Mouse (Mus musculus) midbrain, embryonic 10.5 days (tissue): ENCODE results near the gene Bco2. TPM values are rescaled to one million over a fixed set of nuclear protein-coding genes. Genes with fewer than 3 reads are reported as not detected.

ENCODE experiments used
- DNase-seq: peaks from one replicate; pipeline ENCODE4 v3.0.0-alpha.2; 2017; ENCODE audit warnings: low spot score
- H3K27ac ChIP-seq: fragments of 300-500 bp; sonication (generic); replicated peaks from 2 replicates; pipeline ENCODE4 v1.5.1; 2016; ENCODE audit warnings: mild to moderate bottlenecking
- H3K27me3 ChIP-seq: fragments of 300-500 bp; sonication (generic); 2 replicates; pipeline ENCODE4 v1.6.1; 2016; ENCODE audit warnings: low read depth, mild to moderate bottlenecking; ENCODE audit not compliant: poor library complexity, severe bottlenecking
- H3K36me3 ChIP-seq: fragments of 300-500 bp; sonication (generic); 2 replicates; pipeline ENCODE4 v1.6.1; 2016; ENCODE audit warnings: mild to moderate bottlenecking, moderate library complexity
- H3K4me1 ChIP-seq: fragments of 300-500 bp; sonication (generic); 2 replicates; pipeline ENCODE4 v1.6.1; 2016
- H3K4me3 ChIP-seq: fragments of 300-500 bp; sonication (generic); 2 replicates; pipeline ENCODE4 v1.5.1; 2016; ENCODE audit warnings: mild to moderate bottlenecking, moderate library complexity
- H3K9me3 ChIP-seq: fragments of 300-500 bp; sonication (generic); replicated peaks from 2 replicates; pipeline ENCODE4 v1.6.1; 2016; ENCODE audit warnings: mild to moderate bottlenecking
- WGBS: fragments of 180-500 bp; shearing (Covaris S2); methylation state at CpG from one replicate; pipeline ENCODE4 v1.1.7; 2016; 5-methylcytosine and 5-hydroxymethylcytosine counted together
- polyA plus RNA-seq: library from polyadenylated mRNA; unstranded; fragments of >200 nt; fragmentation: Nextera tagmentation; extraction: Ambion mirVana; gene quantifications from 2 replicates; pipeline ENCODE4 v1.2.1, GENCODE M21; 2016

The Bco2 gene
- polyA plus RNA-seq, 1 experiment from 2014 or later: 0.19 TPM

DNA sequence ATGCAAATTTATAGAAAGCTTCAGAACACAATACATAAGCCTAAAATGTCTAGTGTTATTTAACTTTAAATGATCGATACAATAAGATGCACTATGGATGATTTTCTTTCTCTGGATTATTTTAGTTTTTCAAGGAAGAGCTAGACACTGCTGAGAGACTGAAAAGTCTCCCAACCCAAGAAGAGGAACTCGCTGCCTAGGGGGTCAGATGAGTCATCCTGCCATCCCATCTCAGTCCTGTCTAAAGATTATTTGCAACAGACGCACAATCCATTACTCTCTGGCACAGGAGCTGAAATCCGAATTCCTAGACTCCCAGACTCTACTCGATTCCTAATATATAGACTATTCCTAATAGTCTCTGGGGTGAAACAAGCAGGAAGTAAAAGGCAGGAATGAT is 2.8 kb downstream of the Bco2 start:
- H3K4me3 ChIP-seq: no peak overlapping the region
- H3K27me3 ChIP-seq: no peaks in the 10 kb centered on the region
- H3K9me3 ChIP-seq: no peaks in the 10 kb centered on the region
- H3K36me3 ChIP-seq: no peaks in the 10 kb centered on the region
- H3K27ac ChIP-seq: no peak overlapping the region
- WGBS: 88% methylated on average over 5 of the region's 5 CpGs
- H3K4me1 ChIP-seq: peaks cover 22% of the 10 kb centered on the region
- DNase-seq: no peak

DNA sequence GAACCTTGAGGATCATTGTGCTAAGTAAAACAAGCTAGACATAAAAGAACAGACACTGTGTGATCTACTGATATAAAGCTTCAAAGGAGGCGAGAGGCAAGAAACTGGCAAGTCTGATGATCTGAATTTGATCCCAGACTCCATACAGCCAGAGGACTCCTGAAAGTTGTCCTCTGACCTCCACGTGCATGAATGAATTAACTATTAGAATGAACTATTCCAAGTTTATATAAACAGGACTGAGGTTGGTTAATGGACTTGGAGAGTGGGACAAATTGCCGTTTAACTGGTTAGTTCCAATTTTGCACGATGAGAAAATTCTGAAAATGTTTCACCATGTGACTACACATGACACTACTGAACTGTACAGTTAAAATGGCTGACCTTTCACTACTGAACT is 6.0 kb downstream of the Bco2 start:
- no peaks in the 10 kb centered on the region for H3K9me3 ChIP-seq
- H3K27me3 ChIP-seq: no peaks in the 10 kb centered on the region
- 84% methylated on average over 4 of the region's 4 CpGs for WGBS
- no peaks in the 10 kb centered on the region for H3K36me3 ChIP-seq
- no peak for DNase-seq
- peaks cover 5% of the 10 kb centered on the region for H3K4me1 ChIP-seq
- no peak overlapping the region for H3K4me3 ChIP-seq
- no peak overlapping the region for H3K27ac ChIP-seq

DNA sequence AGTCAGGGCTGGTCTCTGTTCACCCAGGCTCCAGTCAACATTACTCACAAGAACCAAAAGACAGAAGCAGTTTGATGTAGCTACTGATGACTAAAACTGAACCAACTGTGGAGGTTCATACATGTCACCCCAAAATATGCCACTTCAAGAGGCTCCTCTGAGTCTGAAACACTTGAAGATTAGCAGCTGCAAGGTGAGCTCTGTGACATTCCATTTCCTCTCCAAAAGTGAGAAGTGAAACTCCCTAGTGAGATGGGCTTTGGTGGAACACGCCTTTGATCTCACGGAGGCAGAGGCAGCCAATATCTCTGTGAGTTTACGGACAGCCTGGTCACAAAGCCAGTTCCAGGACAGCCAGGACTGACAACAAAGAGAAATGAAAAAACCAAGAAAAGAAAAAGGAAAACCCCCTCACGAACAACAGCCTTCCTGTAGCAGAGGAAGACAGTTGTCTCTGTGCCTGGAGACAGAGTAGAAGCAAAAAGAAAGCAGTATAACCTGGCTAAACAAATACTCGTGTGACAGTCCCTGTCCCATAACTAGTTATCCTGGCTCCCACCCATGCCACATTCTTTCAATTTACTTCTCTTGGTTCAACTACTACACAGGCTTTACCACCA is 7.0 kb downstream of the Bco2 start:
- Histone ChIP-seq H3K36me3 (no peaks in the 10 kb centered on the region), H3K27ac (no peak overlapping the region), H3K9me3 (no peaks in the 10 kb centered on the region), H3K4me3 (no peak overlapping the region), H3K4me1 (no peaks in the 10 kb centered on the region), H3K27me3 (no peaks in the 10 kb centered on the region)
- WGBS: 59% methylated on average over 5 of the region's 5 CpGs
- DNase-seq: no peak

DNA sequence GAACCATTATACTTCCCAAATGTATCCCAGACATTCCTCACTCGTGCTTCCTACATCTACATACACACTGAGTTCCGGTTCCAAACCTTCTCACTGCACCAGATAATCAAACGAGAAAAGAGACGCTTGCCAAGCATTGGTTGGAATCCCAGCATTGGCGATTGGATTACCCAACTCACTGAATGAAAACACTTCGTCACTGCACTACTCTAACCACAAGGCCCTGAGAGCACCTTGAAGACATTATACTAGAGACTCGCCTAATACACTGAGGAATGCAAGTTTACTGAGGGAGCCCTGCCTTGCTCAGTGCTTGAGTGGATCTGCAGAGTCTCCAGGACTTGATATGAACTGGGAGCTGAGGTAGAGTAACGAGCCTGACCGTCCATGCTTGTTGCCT is 12.6 kb downstream of the Bco2 start:
- H3K4me1 ChIP-seq: no peaks in the 10 kb centered on the region
- no peaks in the 10 kb centered on the region for H3K36me3 ChIP-seq
- no peak overlapping the region for H3K4me3 ChIP-seq
- H3K27me3 ChIP-seq: no peaks in the 10 kb centered on the region
- 78% methylated on average over 9 of the region's 9 CpGs for WGBS
- no peak overlapping the region for H3K27ac ChIP-seq
- no peak for DNase-seq
- no peaks in the 10 kb centered on the region for H3K9me3 ChIP-seq

- WGBS: 80% methylated on average over 7 of the region's 7 CpGs
- Histone ChIP-seq H3K27ac (no peak overlapping the region), H3K36me3 (no peaks in the 10 kb centered on the region), H3K27me3 (no peaks in the 10 kb centered on the region), H3K4me1 (no peaks in the 10 kb centered on the region), H3K4me3 (no peak overlapping the region), H3K9me3 (no peaks in the 10 kb centered on the region)
- DNase-seq: no peak
Observed at GRCm38 (mm10) chr9:50540170-50540569, 14.8 kb downstream of the Bco2 start.

GRCm38 (mm10) chr9:50537295-50537694 is 17.7 kb downstream of the Bco2 start:
- no peak overlapping the region for H3K4me3 ChIP-seq
- no peaks in the 10 kb centered on the region for H3K36me3 ChIP-seq
- H3K27me3 ChIP-seq: no peaks in the 10 kb centered on the region
- no peak for DNase-seq
- no peaks in the 10 kb centered on the region for H3K4me1 ChIP-seq
- H3K27ac ChIP-seq: no peak overlapping the region
- WGBS: 81% methylated on average over 4 of the region's 4 CpGs
- no peaks in the 10 kb centered on the region for H3K9me3 ChIP-seq

- H3K27me3 ChIP-seq: no peaks in the 10 kb centered on the region
- H3K36me3 ChIP-seq: no peaks in the 10 kb centered on the region
- H3K27ac ChIP-seq: no peak overlapping the region
- H3K4me1 ChIP-seq: no peaks in the 10 kb centered on the region
- DNase-seq: no peak
- WGBS: 83% methylated on average over 7 of the region's 7 CpGs
- no peaks in the 10 kb centered on the region for H3K9me3 ChIP-seq
- H3K4me3 ChIP-seq: no peak overlapping the region
Observed at GRCm38 (mm10) chr9:50536603-50537135, 18.3 kb downstream of the Bco2 start.

DNA sequence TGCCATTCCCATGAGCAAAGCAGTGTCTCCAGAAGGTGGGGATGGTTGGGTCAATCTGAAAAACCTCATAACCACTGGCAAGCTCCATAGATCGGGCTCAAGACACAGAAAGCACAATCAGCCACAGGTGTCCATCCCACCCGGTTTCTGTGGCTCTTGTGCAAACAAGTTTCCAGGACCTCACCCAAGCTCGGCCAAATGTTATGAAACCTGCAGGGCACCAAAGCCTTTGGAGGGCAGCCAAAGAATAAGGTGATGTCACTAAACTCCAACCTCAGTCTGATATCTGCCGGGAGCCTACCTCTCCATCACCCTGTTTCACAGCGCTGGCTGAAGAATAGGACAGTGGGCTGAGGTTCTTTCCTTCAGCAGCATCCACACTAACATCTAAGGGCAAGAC is 19.1 kb downstream of the Bco2 start:
- Histone ChIP-seq H3K27me3 (no peaks in the 10 kb centered on the region), H3K4me3 (no peak overlapping the region), H3K4me1 (no peaks in the 10 kb centered on the region), H3K36me3 (no peaks in the 10 kb centered on the region), H3K27ac (no peak overlapping the region), H3K9me3 (no peaks in the 10 kb centered on the region)
- 83% methylated on average over 5 of the region's 5 CpGs for WGBS
- no peak for DNase-seq

DNA sequence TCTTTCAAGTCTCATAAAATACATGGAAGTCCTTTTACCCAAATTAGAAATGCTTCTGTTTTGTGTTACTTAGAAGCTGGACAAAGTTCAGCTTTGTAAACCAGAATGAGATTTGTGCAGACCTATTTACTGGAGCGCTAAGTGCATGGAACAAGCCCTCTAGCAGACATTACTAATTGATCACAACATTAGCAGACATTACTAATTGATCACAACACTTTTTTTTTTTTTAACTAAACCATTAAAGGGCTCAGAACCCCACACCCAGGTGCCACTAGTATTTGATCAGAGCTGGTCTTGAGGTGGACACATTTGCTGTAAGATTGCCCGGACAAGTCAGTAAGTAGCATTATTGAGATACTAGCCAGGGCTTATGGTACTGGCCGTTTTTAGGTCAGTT is 21.2 kb downstream of the Bco2 start:
- no peak for DNase-seq
- Histone ChIP-seq H3K4me1 (no peaks in the 10 kb centered on the region), H3K4me3 (no peak overlapping the region), H3K27ac (no peak overlapping the region), H3K9me3 (no peaks in the 10 kb centered on the region), H3K27me3 (no peaks in the 10 kb centered on the region), H3K36me3 (no peaks in the 10 kb centered on the region)
- 82% methylated on average over 3 of the region's 3 CpGs for WGBS

DNA sequence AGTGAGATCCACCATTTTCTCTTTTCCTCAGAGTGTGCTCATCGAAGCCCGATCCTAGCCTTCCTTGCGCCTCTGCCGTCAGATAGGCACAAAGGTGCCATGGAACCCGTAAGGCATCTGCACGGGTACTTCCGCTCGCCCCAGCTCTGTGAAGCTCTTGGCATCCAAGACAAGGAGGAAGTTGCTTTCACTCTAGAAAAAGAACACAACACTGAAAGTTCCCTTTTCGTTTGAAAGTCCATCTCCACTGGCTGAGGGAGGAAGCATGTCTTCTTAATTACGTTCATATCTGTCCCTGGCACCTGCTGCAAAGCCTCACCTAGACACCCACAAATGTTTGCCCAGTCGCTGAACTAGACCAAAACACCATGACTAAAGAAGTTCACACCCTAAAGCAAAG is 21.7 kb downstream of the Bco2 start:
- 87% methylated on average over 11 of the region's 11 CpGs for WGBS
- Histone ChIP-seq H3K36me3 (no peaks in the 10 kb centered on the region), H3K27ac (no peak overlapping the region), H3K9me3 (no peaks in the 10 kb centered on the region), H3K27me3 (no peaks in the 10 kb centered on the region), H3K4me3 (no peak overlapping the region), H3K4me1 (no peaks in the 10 kb centered on the region)
- DNase-seq: no peak

GRCm38 (mm10) chr9:50530890-50531289 is 24.1 kb downstream of the Bco2 start:
- DNase-seq: no peak
- no peak overlapping the region for H3K4me3 ChIP-seq
- H3K36me3 ChIP-seq: no peaks in the 10 kb centered on the region
- no peaks in the 10 kb centered on the region for H3K27me3 ChIP-seq
- H3K4me1 ChIP-seq: peaks cover 13% of the 10 kb centered on the region
- no peaks in the 10 kb centered on the region for H3K9me3 ChIP-seq
- no peak overlapping the region for H3K27ac ChIP-seq
- WGBS: 33% methylated on average over 2 of the region's 2 CpGs

DNA sequence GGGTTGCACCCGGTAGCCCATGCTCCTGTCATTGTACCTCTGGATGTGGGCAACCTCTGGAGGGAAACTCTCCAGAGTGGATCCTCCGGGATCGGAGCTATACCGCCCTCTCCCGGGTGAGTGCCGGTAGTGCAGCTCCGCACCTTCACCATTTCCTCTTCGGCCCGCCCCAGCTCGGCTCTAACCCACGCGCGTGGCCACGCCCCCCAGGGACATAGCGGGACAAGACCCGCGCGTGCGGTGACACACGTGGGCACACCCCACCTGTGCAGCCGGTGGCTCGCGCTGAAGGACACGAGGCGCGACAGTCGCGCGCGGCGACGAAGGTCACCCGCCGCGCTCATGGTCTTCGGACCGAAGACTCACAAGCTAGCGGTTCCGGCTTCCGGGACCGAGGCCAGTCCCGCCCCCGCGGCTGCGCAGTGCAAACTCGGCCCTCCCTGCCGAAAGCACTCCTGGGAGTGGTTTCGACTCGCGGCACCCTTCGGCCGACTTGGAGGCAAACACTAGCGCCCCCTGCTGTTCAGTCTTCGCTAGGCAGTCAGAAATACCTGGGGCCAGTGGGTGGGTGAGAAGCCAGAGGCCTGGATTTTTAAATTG is 26.6 kb downstream of the Bco2 start, which contains the start of gene Pts:
Gene Pts, minus strand, starts transcription at position 432 of the 600 bp plus-strand sequence.
- peak within 1 kb of the TSS; percentile 83 for H3K4me3 ChIP-seq
- H3K36me3 ChIP-seq: 0 out of 2 replicates have a peak, but pooled peaks cover 3% of the 10 kb centered on the region
- H3K27ac ChIP-seq: peak within 1 kb of the TSS; percentile 90
- peak; percentile 98 for DNase-seq
- peaks cover 13% of the 10 kb centered on the region for H3K4me1 ChIP-seq
- WGBS: under 1% methylated on average over 54 of the region's 54 CpGs
- no peaks in the 10 kb centered on the region for H3K27me3 ChIP-seq
- H3K9me3 ChIP-seq: no peaks in the 10 kb centered on the region

- Histone ChIP-seq H3K27ac (peak overlapping the region; percentile 90), H3K27me3 (no peaks in the 10 kb centered on the region), H3K4me3 (peak overlapping the region; percentile 83), H3K36me3 (0 out of 2 replicates have a peak, but pooled peaks cover 3% of the 10 kb centered on the region), H3K4me1 (peaks cover 13% of the 10 kb centered on the region), H3K9me3 (no peaks in the 10 kb centered on the region)
- WGBS: 52% methylated on average over 7 of the region's 7 CpGs
- DNase-seq: no peak
Observed at GRCm38 (mm10) chr9:50527860-50528259, 27.1 kb downstream of the Bco2 start.
